In genomic region chr4:150536821-150537510, GRCm38 (mm10) we compare ENCODE assay signal across 13 mouse cellular contexts.
DNase-seq lines count a peak whose midpoint lies in the region; ATAC-seq and TF ChIP-seq lines count a peak whose summit lies in the region.
"Had no signal": no experiment of that assay in that cellular context is flagged by ENCODE, and none has a peak within 500 bp of the region (broad histone marks: within the 10 kb centered on the region; RNA-seq: fewer than 3 reads in every experiment).

No protein-coding gene starts in this region.

- peaks cover 24% of the 10 kb centered on the region for H3K4me1 ChIP-seq in forebrain, embryonic 13.5 days
- no peaks in the 10 kb centered on the region; the same call in 1 of the 2 replicates for H3K4me1 ChIP-seq in forebrain, embryonic 11.5 days (replicated peaks; ENCODE audit: control insufficient read depth, insufficient read depth, low read length)
- no peaks in the 10 kb centered on the region for H3K4me1 ChIP-seq in liver, postnatal 0 days (ENCODE audit: insufficient read depth)
- no peaks in the 10 kb centered on the region for H3K4me1 ChIP-seq in liver, embryonic 11.5 days (replicated peaks; ENCODE audit: control insufficient read depth, insufficient read depth, low read length)
- H3K4me1 ChIP-seq in forebrain, embryonic 16.5 days (replicated peaks; ENCODE audit: control insufficient read depth, insufficient read depth, low read length): peaks cover 15% of the 10 kb centered on the region
- peaks cover 25% of the 10 kb centered on the region for H3K4me1 ChIP-seq in neural tube, embryonic 15.5 days

- peak overlapping the region; percentile 26; the same call in 1 of the 2 replicates for H3K27ac ChIP-seq in forebrain, embryonic 13.5 days
- H3K27ac ChIP-seq in forebrain, embryonic 11.5 days (ENCODE audit: low read depth, low read length): no peak overlapping the region
- H3K27ac ChIP-seq in liver, postnatal 0 days (ENCODE audit: low read depth): peak overlapping the region; percentile 19
- H3K27ac ChIP-seq in liver, embryonic 11.5 days (ENCODE audit: low read depth, low read length): no peak overlapping the region
- H3K27ac ChIP-seq in forebrain, embryonic 16.5 days (ENCODE audit: low read length): peak overlapping the region; percentile 45
- H3K27ac ChIP-seq in neural tube, embryonic 15.5 days (replicated peaks): peak overlapping the region; percentile 69

- H3K4me2 ChIP-seq in forebrain, embryonic 13.5 days: no peak overlapping the region
- H3K4me2 ChIP-seq in forebrain, embryonic 11.5 days (ENCODE audit: low read depth, low read length, severe bottlenecking): no peak overlapping the region
- H3K4me2 ChIP-seq in liver, postnatal 0 days (ENCODE audit: low read depth, low read length): no peak overlapping the region
- no peak overlapping the region for H3K4me2 ChIP-seq in liver, embryonic 11.5 days
- no peak overlapping the region for H3K4me2 ChIP-seq in forebrain, embryonic 16.5 days (ENCODE audit: low read length)
- no peak overlapping the region for H3K4me2 ChIP-seq in neural tube, embryonic 15.5 days
- H3K4me2 ChIP-seq: heart, embryonic 11.5 days had no signal

- H3K4me3 ChIP-seq in forebrain, embryonic 13.5 days: no peak overlapping the region
- H3K4me3 ChIP-seq in forebrain, embryonic 11.5 days (ENCODE audit: low read depth, low read length): no peak overlapping the region
- H3K4me3 ChIP-seq in liver, postnatal 0 days (ENCODE audit: low read depth, low read length): no peak overlapping the region
- no peak overlapping the region for H3K4me3 ChIP-seq in liver, embryonic 11.5 days (ENCODE audit: low read depth, low read length)
- H3K4me3 ChIP-seq in forebrain, embryonic 16.5 days (replicated peaks; ENCODE audit: low read length): no peak overlapping the region
- no peak overlapping the region for H3K4me3 ChIP-seq in neural tube, embryonic 15.5 days (replicated peaks)

- no peaks in the 10 kb centered on the region for H3K9me3 ChIP-seq in forebrain, embryonic 13.5 days (replicated peaks)
- no peaks in the 10 kb centered on the region for H3K9me3 ChIP-seq in forebrain, embryonic 11.5 days (ENCODE audit: control insufficient read depth, low read length)
- no peaks in the 10 kb centered on the region for H3K9me3 ChIP-seq in liver, postnatal 0 days (ENCODE audit: low read length)
- H3K9me3 ChIP-seq in liver, embryonic 11.5 days (ENCODE audit: control insufficient read depth, low read length): no peaks in the 10 kb centered on the region
- H3K9me3 ChIP-seq in forebrain, embryonic 16.5 days (ENCODE audit: control insufficient read depth, low read length): no peaks in the 10 kb centered on the region
- no peaks in the 10 kb centered on the region for H3K9me3 ChIP-seq in neural tube, embryonic 15.5 days (replicated peaks)

- no peak for TF ChIP-seq EP300 in liver, postnatal 0 days (IDR thresholded peaks at IDR 0.05; ENCODE audit: low read depth)

- no peak for DNase-seq in forebrain, embryonic 11.5 days (ENCODE audit: low spot score)
- peak; percentile 32 for DNase-seq in liver, postnatal 0 days
- no peak for DNase-seq in liver, embryonic 11.5 days (ENCODE audit: low spot score)
- DNase-seq in embryo, embryonic 10.5 days (ENCODE audit: low spot score): no peak
- DNase-seq in spleen, postnatal 10 days (ENCODE audit: low spot score in 2 of 2): no peak
- DNase-seq: B cell, adult 2 months; cerebellum, postnatal 36 days; kidney, adult 11 months; layer of hippocampus, postnatal 36 days had no signal

- H3K9ac ChIP-seq in forebrain, embryonic 13.5 days: no peak overlapping the region
- H3K9ac ChIP-seq in forebrain, embryonic 11.5 days (ENCODE audit: low read length): no peak overlapping the region
- no peak overlapping the region for H3K9ac ChIP-seq in liver, postnatal 0 days (replicated peaks)
- H3K9ac ChIP-seq in liver, embryonic 11.5 days (ENCODE audit: low read depth, low read length): no peak overlapping the region
- no peak overlapping the region for H3K9ac ChIP-seq in forebrain, embryonic 16.5 days (replicated peaks; ENCODE audit: low read depth, low read length)
- no peak overlapping the region for H3K9ac ChIP-seq in neural tube, embryonic 15.5 days (replicated peaks)

- ATAC-seq in forebrain, embryonic 13.5 days: no peak
- ATAC-seq in forebrain, embryonic 11.5 days (replicated peaks; ENCODE audit: low FRiP score): no peak
- ATAC-seq in liver, postnatal 0 days: no peak
- ATAC-seq in liver, embryonic 11.5 days (replicated peaks; ENCODE audit: low FRiP score): no peak
- no peak for ATAC-seq in forebrain, embryonic 16.5 days
- no peak for ATAC-seq in neural tube, embryonic 15.5 days (ENCODE audit: low FRiP score)

- no peak for TF ChIP-seq CTCF in liver, postnatal 0 days (IDR thresholded peaks at IDR 0.05; ENCODE audit: low read depth)

- no peaks in the 10 kb centered on the region for H3K27me3 ChIP-seq in forebrain, embryonic 13.5 days
- H3K27me3 ChIP-seq in forebrain, embryonic 11.5 days (ENCODE audit: control insufficient read depth, insufficient read depth, low read length): no peaks in the 10 kb centered on the region
- no peaks in the 10 kb centered on the region for H3K27me3 ChIP-seq in liver, postnatal 0 days (ENCODE audit: insufficient read depth, low read length)
- H3K27me3 ChIP-seq in liver, embryonic 11.5 days (replicated peaks; ENCODE audit: control insufficient read depth, insufficient read depth, low read length): no peaks in the 10 kb centered on the region
- no peaks in the 10 kb centered on the region for H3K27me3 ChIP-seq in forebrain, embryonic 16.5 days (replicated peaks; ENCODE audit: control insufficient read depth, insufficient read depth, low read length)
- H3K27me3 ChIP-seq in neural tube, embryonic 15.5 days (replicated peaks): no peaks in the 10 kb centered on the region

- 69% methylated on average over 3 of the region's 3 CpGs for WGBS in forebrain, embryonic 13.5 days
- WGBS in forebrain, embryonic 11.5 days: 91% methylated on average over 3 of the region's 3 CpGs
- WGBS in liver, postnatal 0 days (ENCODE audit: insufficient replicate concordance): 80% methylated on average over 3 of the region's 3 CpGs
- WGBS in liver, embryonic 11.5 days: 84% methylated on average over 3 of the region's 3 CpGs
- 58% methylated on average over 3 of the region's 3 CpGs for WGBS in forebrain, embryonic 16.5 days
- WGBS in neural tube, embryonic 15.5 days: 71% methylated on average over 3 of the region's 3 CpGs

- peaks cover 28% of the 10 kb centered on the region for H3K36me3 ChIP-seq in forebrain, embryonic 13.5 days (ENCODE audit: poor library complexity, severe bottlenecking)
- no peaks in the 10 kb centered on the region; the same call in 1 of the 2 replicates for H3K36me3 ChIP-seq in forebrain, embryonic 11.5 days (ENCODE audit: control insufficient read depth, insufficient read depth, low read length)
- H3K36me3 ChIP-seq in liver, postnatal 0 days (replicated peaks; ENCODE audit: insufficient read depth, low read length): 0 out of 2 replicates have a peak, but pooled peaks cover 6% of the 10 kb centered on the region
- peaks cover 6% of the 10 kb centered on the region; the same call in 1 of the 2 replicates for H3K36me3 ChIP-seq in liver, embryonic 11.5 days (ENCODE audit: control insufficient read depth, insufficient read depth, low read length)
- peaks cover 6% of the 10 kb centered on the region; the same call in 1 of the 2 replicates for H3K36me3 ChIP-seq in forebrain, embryonic 16.5 days (ENCODE audit: control insufficient read depth, insufficient read depth)
- peaks cover 21% of the 10 kb centered on the region for H3K36me3 ChIP-seq in neural tube, embryonic 15.5 days

Comparison
In these comparisons a context has a peak if more than half of its experiments do, and no peak if none do; other contexts are left out.
1. H3K27ac ChIP-seq: peak in forebrain, embryonic 13.5 days (single experiment), liver, postnatal 0 days (single experiment), forebrain, embryonic 16.5 days (single experiment) and neural tube, embryonic 15.5 days (single experiment); none in forebrain, embryonic 11.5 days (single experiment) and liver, embryonic 11.5 days (single experiment).